Mouse (Mus musculus) left cerebral cortex, postnatal 25 days (tissue): Measurements from ENCODE around the gene Rela. TPM values are rescaled to one million over a fixed set of nuclear protein-coding genes. Genes with fewer than 3 reads are reported as not detected.
A peak's percentile ranks its signal among the peaks of the same experiment; 100 is the strongest.

Experiments
- DNase-seq, 2 experiments: peaks; one replicate each; pipeline ENCODE4 v3.0.0; 2022; ENCODE audit warnings: low spot score in 2 of 2, mixed read lengths in 1 of 2
- intact Hi-C: fragments of 180-260 bp; cut with DNase I; formaldehyde crosslinking; loops from one replicate; pipeline ENCODE4 v1.15.1; 2025
- microRNA-seq, 2 experiments: library from miRNA; unstranded; fragments of <30 nt; microRNA quantifications; one replicate each; pipeline ENCODE4 v1.2.0; 2022
- total RNA-seq, 2 experiments: library from RNA; stranded (reverse); gene quantifications; 2 replicates each; pipeline ENCODE4 v1.2.3; 2021

Gene Rela
- total RNA-seq, 2 experiments from 2014 or later, result 20.5 to 20.6 TPM

DNA sequence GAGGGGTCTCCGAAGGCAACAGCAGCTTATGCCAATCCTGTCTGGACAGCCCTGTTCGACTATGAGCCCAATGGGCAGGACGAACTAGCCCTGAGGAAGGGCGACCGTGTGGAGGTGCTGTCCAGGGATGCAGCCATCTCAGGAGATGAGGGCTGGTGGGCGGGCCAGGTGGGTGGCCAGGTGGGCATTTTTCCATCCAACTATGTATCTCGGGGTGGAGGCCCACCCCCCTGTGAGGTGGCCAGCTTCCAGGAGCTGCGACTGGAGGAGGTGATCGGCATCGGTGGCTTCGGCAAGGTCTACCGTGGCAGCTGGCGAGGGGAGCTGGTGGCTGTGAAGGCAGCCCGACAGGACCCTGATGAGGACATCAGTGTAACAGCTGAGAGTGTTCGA, 53.1 kb downstream of the Rela start:
- peak in 1 of 2 experiments; percentile 23 for DNase-seq
- intact Hi-C loops, result no loop called here

DNA sequence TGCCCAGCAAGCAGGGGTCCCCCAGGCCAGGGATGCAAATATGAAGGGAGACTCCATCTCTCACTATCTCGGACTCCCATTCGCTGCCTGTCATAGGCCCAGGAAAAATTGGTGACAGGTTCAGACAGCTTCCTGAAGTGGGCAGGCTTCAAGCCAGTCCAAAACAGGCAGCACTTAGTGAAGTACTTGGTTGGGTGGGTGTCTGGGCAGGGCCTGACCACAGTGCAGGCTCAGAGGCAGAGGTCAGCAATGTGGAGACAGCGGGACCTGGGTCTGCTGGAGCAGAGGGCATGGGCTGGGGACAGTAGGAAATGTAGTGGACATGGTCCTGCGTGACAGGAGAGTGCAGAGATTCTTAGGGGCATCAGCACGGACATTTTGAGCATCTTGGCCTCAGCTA, 54.3 kb downstream of the Rela start:
- DNase-seq, result no peak
- intact Hi-C loops, result no loop called here

DNA sequence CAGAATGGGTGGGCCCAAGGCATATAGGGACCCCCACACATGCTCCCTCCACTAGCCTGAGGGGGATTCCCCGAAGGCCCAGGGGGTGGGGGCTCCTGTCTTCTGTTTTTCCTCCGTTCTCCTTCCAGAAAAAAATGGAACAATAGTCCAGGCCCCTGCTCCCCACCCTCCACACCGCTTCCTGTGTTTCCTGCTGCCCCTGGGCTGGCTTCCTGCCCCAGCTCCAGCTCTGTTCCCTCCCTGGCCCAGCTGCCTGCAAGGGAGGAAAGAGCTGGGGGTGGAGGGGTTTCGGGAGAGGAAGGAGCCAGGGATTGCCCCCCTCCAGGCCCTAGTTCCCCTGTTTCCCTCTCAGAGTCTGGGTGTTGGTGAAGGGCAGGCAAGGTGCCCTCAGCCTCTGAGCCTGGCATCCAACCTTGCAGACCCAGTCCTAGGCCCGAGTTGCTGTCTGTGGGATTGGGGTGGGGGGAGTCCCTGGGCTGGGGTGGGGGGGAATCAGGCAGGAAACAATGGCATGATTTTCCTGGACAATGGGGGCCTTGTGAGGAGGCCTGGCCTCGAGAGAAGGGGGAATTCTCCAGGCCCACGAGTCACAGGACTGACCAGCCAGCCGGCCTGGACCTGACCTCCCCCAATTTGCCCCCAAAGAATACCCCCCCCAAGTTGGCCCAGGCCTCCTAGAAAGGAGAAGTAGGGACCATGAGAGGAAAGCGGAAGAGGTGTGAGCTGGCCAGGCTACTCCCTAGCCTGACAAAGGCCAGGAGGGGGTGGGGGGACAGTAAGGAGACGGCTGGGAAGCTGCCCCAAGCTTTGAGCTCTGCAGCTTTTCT, 55.0 kb downstream of the Rela start:
- no peak for DNase-seq
- intact Hi-C loops, result no loop called here

DNA sequence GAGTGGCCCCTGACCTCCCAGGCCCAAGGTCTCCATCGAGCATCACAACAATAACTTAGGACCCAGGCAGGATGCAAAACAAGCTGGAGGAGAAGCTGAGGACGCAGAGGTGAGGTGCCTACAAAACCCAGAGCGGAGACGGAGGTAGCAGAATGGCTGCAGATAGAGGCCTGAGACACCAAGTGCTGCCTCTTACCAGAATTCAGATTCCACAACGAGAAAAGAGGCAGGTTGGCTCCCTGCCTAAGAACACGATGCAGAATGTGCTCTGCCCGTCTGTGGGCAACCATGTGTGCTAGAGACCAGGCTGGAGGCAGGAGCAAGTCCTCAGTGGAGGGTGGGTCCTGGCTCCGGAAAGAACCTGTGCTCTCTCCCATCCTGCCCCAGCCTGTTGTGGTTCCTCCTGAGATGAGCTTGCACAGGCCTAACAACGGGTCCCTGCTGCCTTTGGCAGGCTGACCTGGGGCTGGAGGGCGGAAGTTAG, 55.7 kb downstream of the Rela start:
- DNase-seq, result no peak
- intact Hi-C loops, result no loop called here

GRCm38 (mm10) chr19:5693801-5694200, 56.5 kb downstream of the Rela start:
- no peak for DNase-seq
- intact Hi-C loops, result no loop called here

DNA sequence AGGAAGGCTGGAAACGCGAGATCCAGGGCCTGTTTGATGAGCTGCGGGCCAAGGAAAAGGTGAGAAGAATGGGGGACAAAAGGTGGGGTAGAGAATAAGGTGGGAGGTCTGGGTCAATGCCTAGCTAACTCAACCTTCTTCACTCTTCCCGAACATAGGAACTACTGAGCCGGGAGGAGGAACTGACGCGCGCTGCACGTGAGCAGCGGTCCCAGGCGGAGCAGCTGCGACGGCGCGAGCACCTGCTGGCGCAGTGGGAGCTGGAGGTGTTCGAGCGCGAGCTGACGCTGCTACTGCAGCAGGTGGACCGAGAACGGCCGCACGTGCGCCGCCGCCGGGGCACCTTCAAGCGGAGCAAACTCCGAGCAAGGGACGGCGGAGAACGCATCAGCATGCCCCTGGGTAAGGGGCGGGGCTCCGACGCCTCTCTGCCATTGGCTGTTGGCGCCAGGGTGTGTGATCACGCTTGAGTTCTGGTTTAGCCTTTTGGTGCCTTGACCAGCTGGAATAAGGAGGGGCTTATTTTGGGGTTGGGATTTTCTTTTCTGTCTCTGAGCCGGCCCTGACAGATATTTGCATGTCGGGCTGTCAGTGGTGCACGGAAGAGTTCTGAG, 58.7 kb downstream of the Rela start:
- DNase-seq, result no peak
- intact Hi-C loops, result no loop called here

Small RNAs within 50 kb of the gene (microRNA-seq; reads per million reads assigned to microRNA genes)
- gene Mir6987, result 0.67 to 1.7 reads per million in 2 experiments

Other genes with a start within 250 kb of the Rela start
- 10 to 100 TPM; 87.9 to 92.8 TPM for gene Sart1, start 248.8 kb upstream of the Rela start, total RNA-seq
- not detected for gene Tsga10ip, start 235.0 kb upstream of the Rela start, total RNA-seq
- gene Drap1, start 212.5 kb upstream of the Rela start, total RNA-seq, result 100 to 1,000 TPM; 197 to 233 TPM
- 10 to 100 TPM; 70.2 to 73.3 TPM for gene AI837181, start 212.3 kb upstream of the Rela start, total RNA-seq
- gene Fosl1, start 189.9 kb upstream of the Rela start, total RNA-seq, result not detected
- 10 to 100 TPM; 26.4 to 27.9 TPM for gene Ccdc85b, start 179.6 kb upstream of the Rela start, total RNA-seq
- 10 to 100 TPM; 81.9 to 92.9 TPM for gene Fibp, start 176.9 kb upstream of the Rela start, total RNA-seq
- under 1 TPM; 0.73 to 0.80 TPM for gene Ctsw, start 169.0 kb upstream of the Rela start, total RNA-seq
- 10 to 100 TPM; 15.2 to 16.4 TPM for gene Efemp2, start 163.5 kb upstream of the Rela start, total RNA-seq
- 10 to 100 TPM; 30.7 to 30.9 TPM for gene Mus81, start 149.1 kb upstream of the Rela start, total RNA-seq
- 1,000 to 10,000 TPM; 1,474 to 1,552 TPM for gene Cfl1, start 147.0 kb upstream of the Rela start, total RNA-seq
- 1 to 10 TPM; 5.1 to 7.7 TPM for gene 1700020D05Rik, start 133.7 kb upstream of the Rela start, total RNA-seq
- gene Snx32, start 126.9 kb upstream of the Rela start, total RNA-seq, result 10 to 100 TPM; 80.4 to 81.0 TPM
- gene Ovol1, start 76.8 kb upstream of the Rela start, total RNA-seq, result not detected
- gene Ap5b1, start 69.5 kb upstream of the Rela start, total RNA-seq, result 1 to 10 TPM; 5.2 to 6.4 TPM
- 10 to 100 TPM; 68.0 to 82.1 TPM for gene Rnaseh2c, start 35.6 kb upstream of the Rela start, total RNA-seq
- 10 to 100 TPM; 83.9 to 93.4 TPM for gene Kat5, start 27.2 kb upstream of the Rela start, total RNA-seq
- gene Sipa1, start 26.2 kb downstream of the Rela start, total RNA-seq, result 10 to 100 TPM; 14.5 to 18.7 TPM
- gene Map3k11, start 51.3 kb downstream of the Rela start, total RNA-seq, result 10 to 100 TPM; 16.1 to 17.2 TPM
- gene Pcnx3, start 51.4 kb downstream of the Rela start, total RNA-seq, result 10 to 100 TPM; 63.6 to 67.9 TPM
- not detected for gene Kcnk7, start 66.9 kb downstream of the Rela start, total RNA-seq
- 10 to 100 TPM; 24.6 to 27.3 TPM for gene Ehbp1l1, start 88.8 kb downstream of the Rela start, total RNA-seq
- gene Fam89b, start 92.2 kb downstream of the Rela start, total RNA-seq, result 10 to 100 TPM; 30.0 to 30.2 TPM
- gene Ltbp3, start 103.4 kb downstream of the Rela start, total RNA-seq, result 10 to 100 TPM; 27.0 to 31.6 TPM
- gene Scyl1, start 133.9 kb downstream of the Rela start, total RNA-seq, result 10 to 100 TPM; 82.0 to 86.8 TPM
- gene Frmd8, start 237.8 kb downstream of the Rela start, total RNA-seq, result 10 to 100 TPM in 1 of 2 experiments, 1 to 10 TPM in 1; 9.5 to 14.6 TPM
- 1 to 10 TPM; 2.5 to 3.0 TPM for gene Slc25a45, start 240.3 kb downstream of the Rela start, total RNA-seq